Mouse (Mus musculus) ES-Bruce4 (cell line): ENCODE data around the gene Arpc5.

Experiments
- CTCF ChIP-seq: IDR thresholded peaks from one replicate; pipeline ENCODE4 v1.8.1; 2011; ENCODE audit warnings: low read depth, low read length
- EP300 ChIP-seq: IDR thresholded peaks from 2 replicates; pipeline ENCODE4 v1.6.1; 2011; ENCODE audit warnings: low read depth, low read length; ENCODE audit not compliant: insufficient read depth

DNA sequence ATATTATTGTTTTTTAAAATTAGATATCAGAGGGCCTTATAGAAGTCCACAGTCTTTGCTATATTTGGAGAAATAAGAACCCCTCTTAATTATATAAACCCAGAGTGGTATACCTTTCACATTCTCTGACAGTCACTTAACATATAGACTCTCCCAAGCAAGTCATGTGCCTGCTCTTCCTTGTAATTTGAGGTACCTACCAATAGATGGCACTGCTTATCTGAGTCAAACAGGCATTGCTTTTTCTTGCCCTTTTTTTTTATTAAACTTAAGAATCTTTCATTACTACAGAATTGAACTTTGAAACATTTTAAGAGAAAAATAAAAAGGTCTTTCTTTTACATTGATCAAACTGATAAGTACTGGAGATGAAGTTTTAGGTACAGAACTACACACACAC lies 42.1 kb upstream of the Arpc5 start:
- TF ChIP-seq EP300 (no peak), CTCF (peak; percentile 22)
